Mouse (Mus musculus) heart, postnatal 0 days (tissue): Measurements from ENCODE around the gene Bdkrb1.

ENCODE experiments used
- CTCF ChIP-seq: IDR thresholded peaks from 2 replicates; pipeline ENCODE4 v1.5.1; 2016; ENCODE audit warnings: antibody characterized with exemption, control low read depth, low read depth
- EP300 ChIP-seq: IDR thresholded peaks from 2 replicates; pipeline ENCODE4 v1.6.1; 2016; ENCODE audit warnings: antibody characterized with exemption, low read depth

DNA sequence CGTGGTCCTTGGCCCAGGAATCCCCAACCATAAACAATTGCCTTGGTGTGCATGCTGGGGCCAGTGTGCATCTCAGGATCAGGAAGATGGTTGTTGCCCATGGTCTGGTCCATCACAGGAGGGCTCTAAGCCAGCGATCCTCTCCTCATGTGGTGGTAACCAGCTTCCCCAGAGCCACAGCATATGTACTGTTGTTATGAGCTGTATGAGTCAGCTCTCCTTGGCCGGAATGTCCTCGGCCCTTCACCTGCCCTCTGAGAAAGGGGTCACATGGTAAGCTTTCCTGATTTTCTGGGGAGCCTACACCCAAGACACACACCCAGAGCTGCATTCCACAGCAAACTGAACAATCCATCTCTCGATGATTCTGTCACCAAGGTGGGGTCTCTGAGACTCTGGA is 37.7 kb upstream of the Bdkrb1 start:
- TF ChIP-seq CTCF (no peak), EP300 (no peak)
